Mouse (Mus musculus): Measurements from ENCODE around the gene Nudcd3.

- no peak for TF ChIP-seq POLR2A (IDR thresholded peaks at IDR 0.05; ENCODE audit: low read depth, low read length)
- TF ChIP-seq CTCF (IDR thresholded peaks at IDR 0.05; ENCODE audit: extremely low read depth, insufficient read length, insufficient replicate concordance, low read depth, low read length): no peak
Measured at GRCm38 (mm10) chr11:6177781-6178420, 22.3 kb downstream of the Nudcd3 start.
